Mouse (Mus musculus) liver, embryonic 14.5 days (tissue): ENCODE results near the gene Wdfy4.

ENCODE experiments used
- CTCF ChIP-seq: IDR thresholded peaks from 2 replicates; pipeline ENCODE4 v1.5.1; 2016; ENCODE audit warnings: antibody characterized with exemption, low read depth, control low read depth
- EP300 ChIP-seq: IDR thresholded peaks from 2 replicates; pipeline ENCODE4 v1.6.1; 2016; ENCODE audit warnings: antibody characterized with exemption, low read depth

DNA sequence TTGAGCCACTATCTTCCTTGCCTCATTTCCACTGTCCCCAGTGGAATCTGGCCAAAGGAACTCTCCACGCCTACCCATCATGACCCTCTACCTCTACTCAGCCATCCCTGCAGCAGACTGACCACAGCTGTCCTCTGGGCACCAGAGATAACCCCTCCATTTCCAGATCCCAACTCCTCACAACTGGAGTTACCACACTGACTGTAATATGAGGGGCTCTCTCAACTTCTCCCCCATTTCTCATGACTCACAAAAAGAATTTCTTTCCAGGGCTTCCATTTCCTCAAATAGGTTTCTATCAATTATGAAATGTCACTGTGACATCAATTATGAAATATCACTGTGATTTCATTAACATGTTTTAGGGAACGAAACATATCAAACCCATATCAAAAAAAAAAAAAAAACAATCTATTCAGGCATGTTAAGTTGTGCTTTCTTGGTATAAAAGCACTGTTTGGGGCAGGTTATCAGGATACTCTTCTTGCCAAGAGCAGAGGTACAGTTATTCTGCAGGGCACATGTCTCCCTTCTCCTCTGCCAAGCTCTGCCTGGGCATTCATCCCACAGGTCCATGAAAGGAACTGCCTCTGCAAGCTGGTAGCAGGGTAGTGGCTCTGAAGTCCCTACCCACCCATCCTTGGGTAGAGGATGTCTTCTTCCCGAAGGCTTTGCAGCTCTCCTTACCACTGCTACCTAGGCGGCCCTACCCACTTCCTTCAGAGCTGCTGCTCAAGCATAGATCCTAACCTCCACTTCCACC is 10.1 kb downstream of the Wdfy4 start:
- TF ChIP-seq CTCF, result no peak
- TF ChIP-seq EP300, result no peak
